Mouse (Mus musculus): ENCODE measurements around the gene Auts2. TPM values are rescaled to one million over a fixed set of nuclear protein-coding genes. Genes with fewer than 3 reads are reported as not detected.

The Auts2 gene
- polyA plus RNA-seq, 1 experiment from 2014 or later: 57.8 TPM

DNA sequence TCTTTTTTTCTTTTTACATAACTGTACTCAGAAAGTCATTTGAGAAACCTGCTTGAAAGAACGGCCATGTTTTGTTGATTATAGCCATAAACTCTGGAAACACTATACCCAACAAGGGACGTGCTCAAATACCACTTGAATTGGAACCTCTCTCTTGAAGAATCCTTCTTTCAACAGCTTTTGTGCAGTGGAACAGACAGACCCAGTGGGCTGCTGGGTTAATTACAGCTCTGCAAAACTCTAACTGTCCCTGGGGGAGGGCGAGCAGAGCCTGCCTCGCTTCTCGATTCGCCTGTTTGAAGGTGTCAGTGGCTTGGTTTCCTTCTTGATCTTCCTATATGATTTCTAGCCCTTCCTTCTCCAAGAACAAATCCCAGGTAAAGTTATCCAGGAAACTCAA lies 805.7 kb downstream of the Auts2 start:
- Histone ChIP-seq H3K27ac (no peak overlapping the region), H3K4me1 (peaks cover 64% of the 10 kb centered on the region), H3K27me3 (ENCODE audit: low read depth, poor library complexity, severe bottlenecking) (peaks cover 21% of the 10 kb centered on the region; the same call in 1 of the 2 replicates), H3K4me3 (no peak overlapping the region), H3K9me3 (replicated peaks) (no peaks in the 10 kb centered on the region), H3K36me3 (no peaks in the 10 kb centered on the region)
- DNase-seq (ENCODE audit: low spot score): no peak
- 67% methylated on average over 6 of the region's 6 CpGs for WGBS

DNA sequence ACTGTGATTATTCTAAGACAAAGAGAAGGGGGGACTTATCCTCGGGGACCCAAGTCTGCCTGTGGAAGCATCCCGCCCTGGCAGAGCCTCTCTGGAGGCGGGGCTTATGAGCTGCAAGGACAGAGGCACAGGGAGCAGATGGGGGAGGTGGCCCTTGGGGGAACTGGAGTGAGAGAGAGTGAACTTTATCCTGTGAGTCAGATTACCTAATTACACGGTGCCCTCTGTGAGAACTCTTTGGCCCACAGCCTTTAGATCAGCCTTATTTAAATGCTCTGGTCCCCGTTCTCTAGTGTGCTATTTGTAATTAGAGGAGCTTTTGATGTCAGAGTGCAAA lies 809.9 kb downstream of the Auts2 start:
- peaks cover 26% of the 10 kb centered on the region for H3K27me3 ChIP-seq (ENCODE audit: low read depth, poor library complexity, severe bottlenecking)
- no peak overlapping the region; the same call in 1 of the 2 replicates for H3K27ac ChIP-seq
- H3K36me3 ChIP-seq: no peaks in the 10 kb centered on the region
- no peak for DNase-seq (ENCODE audit: low spot score)
- 2% methylated on average over 5 of the region's 5 CpGs for WGBS
- H3K9me3 ChIP-seq (replicated peaks): no peaks in the 10 kb centered on the region
- H3K4me1 ChIP-seq: peaks cover 48% of the 10 kb centered on the region
- 0 out of 2 replicates have a peak overlapping the region, but pooled peaks have one; percentile 4 for H3K4me3 ChIP-seq

DNA sequence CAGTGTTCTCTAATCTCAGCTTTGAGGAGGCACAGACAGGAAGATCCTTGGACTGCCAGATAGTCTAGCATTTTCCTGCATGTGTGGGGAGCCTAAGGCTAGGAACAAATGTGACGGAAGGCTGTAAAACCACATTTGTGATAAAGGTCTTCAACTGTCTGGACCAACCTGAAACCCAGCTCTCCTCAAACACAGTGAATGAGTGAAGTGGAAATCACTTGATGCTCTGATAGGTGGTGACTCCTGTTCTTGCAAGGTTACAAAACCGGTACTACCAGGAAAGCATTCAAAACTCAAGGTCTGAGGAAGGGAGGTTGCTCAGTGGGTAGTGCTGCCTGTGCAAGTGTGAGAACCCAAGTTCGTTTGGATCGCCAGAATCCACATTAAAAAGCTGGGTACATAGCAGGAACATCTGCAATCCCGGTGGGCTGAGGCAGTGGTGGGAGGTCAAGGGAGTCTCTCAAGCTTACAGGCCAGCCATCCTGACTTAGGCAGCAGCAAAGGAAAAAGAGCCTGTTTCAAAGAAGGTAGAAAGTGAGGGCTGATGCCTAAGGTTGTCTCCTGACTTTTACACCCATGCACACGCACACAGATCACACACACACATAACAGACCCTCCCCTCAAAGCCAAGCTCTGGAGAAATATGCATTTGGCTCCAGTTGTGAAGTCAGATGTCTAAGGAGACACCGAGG lies 810.4 kb downstream of the Auts2 start:
- no peaks in the 10 kb centered on the region for H3K9me3 ChIP-seq (replicated peaks)
- 48% methylated on average over 7 of the region's 7 CpGs for WGBS
- 0 out of 2 replicates have a peak overlapping the region, but pooled peaks have one; percentile 4 for H3K4me3 ChIP-seq
- no peak overlapping the region; the same call in 1 of the 2 replicates for H3K27ac ChIP-seq
- no peaks in the 10 kb centered on the region for H3K36me3 ChIP-seq
- H3K4me1 ChIP-seq: peaks cover 46% of the 10 kb centered on the region
- no peak for DNase-seq (ENCODE audit: low spot score)
- H3K27me3 ChIP-seq (ENCODE audit: low read depth, poor library complexity, severe bottlenecking): peaks cover 26% of the 10 kb centered on the region

DNA sequence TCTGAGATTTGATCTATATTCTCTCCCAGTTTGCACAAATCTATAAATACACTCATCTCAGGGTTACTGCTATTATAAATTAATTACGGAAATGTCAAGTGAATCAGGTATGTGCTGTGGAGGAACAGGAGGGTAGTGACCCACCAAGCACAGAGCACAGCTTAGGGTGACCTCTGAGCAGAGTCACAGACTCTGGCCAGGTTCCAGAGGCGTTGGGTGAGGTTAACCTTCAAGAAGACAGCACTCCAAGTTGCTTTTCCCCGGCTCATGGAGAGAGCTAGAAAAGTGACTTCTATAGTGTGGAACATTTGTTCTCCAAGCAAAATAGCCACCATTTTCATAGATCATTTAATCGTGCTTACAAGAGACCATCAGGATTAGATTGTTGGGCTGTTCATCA lies 813.7 kb downstream of the Auts2 start:
- no peak overlapping the region for H3K4me3 ChIP-seq
- H3K36me3 ChIP-seq: no peaks in the 10 kb centered on the region
- peaks cover 30% of the 10 kb centered on the region for H3K4me1 ChIP-seq
- H3K27ac ChIP-seq: no peak overlapping the region
- no peaks in the 10 kb centered on the region for H3K9me3 ChIP-seq (replicated peaks)
- 87% methylated on average over 4 of the region's 4 CpGs for WGBS
- peaks cover 40% of the 10 kb centered on the region for H3K27me3 ChIP-seq (ENCODE audit: low read depth, poor library complexity, severe bottlenecking)
- DNase-seq (ENCODE audit: low spot score): no peak

DNA sequence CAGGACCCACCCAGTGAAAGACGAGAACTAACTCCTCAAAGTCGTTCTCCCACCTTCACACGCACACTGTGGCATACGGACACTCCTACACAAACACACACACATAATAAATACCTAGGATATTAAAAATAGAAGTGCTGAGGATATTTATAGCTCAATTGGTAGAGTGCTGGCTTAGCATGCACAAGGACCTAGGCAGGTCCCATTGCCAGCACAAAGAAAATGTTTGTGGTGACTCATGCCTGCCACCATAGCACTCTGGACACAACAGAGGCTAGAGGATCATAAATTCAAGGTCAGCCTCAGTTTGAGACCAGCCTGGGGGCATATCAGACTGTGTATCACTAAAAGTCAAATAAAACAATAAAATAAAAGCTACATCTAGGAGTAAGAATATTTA lies 815.2 kb downstream of the Auts2 start:
- WGBS: 84% methylated on average over 4 of the region's 4 CpGs
- H3K36me3 ChIP-seq: no peaks in the 10 kb centered on the region
- peaks cover 44% of the 10 kb centered on the region for H3K27me3 ChIP-seq (ENCODE audit: low read depth, poor library complexity, severe bottlenecking)

DNA sequence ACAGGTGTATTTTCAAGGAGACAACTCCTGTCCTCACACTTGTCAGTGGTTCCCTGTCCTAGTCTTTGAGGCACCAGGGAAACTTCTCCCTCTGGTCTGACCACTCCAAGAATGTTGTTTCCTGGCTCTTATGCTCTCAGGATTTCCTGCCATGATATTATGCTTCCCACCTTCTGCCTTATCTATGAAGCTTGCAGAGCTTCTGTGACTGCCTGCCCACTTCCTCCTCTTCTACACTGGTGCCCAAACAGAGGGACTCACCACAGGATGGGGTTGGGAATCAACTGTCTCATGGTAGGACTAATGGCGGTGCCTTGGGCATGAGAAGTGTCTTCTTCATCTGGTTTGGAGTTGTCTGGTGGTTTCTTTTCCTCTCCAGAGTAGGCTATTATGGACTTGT lies 818.6 kb downstream of the Auts2 start:
- H3K27me3 ChIP-seq (ENCODE audit: low read depth, poor library complexity, severe bottlenecking): peaks cover 38% of the 10 kb centered on the region
- H3K4me1 ChIP-seq: peaks cover 38% of the 10 kb centered on the region
- no peak overlapping the region for H3K4me3 ChIP-seq
- H3K9me3 ChIP-seq (replicated peaks): no peaks in the 10 kb centered on the region
- no peak for DNase-seq (ENCODE audit: low spot score)
- WGBS: 94% methylated on average over 1 of the region's 1 CpGs
- H3K27ac ChIP-seq: no peak overlapping the region
- H3K36me3 ChIP-seq: no peaks in the 10 kb centered on the region

More for the DNA sequence above, 815.2 kb downstream of the Auts2 start:
- DNase-seq (ENCODE audit: low spot score): no peak
- H3K4me1 ChIP-seq: peaks cover 22% of the 10 kb centered on the region
- H3K9me3 ChIP-seq (replicated peaks): no peaks in the 10 kb centered on the region
- H3K4me3 ChIP-seq: no peak overlapping the region
- H3K27ac ChIP-seq: no peak overlapping the region

DNA sequence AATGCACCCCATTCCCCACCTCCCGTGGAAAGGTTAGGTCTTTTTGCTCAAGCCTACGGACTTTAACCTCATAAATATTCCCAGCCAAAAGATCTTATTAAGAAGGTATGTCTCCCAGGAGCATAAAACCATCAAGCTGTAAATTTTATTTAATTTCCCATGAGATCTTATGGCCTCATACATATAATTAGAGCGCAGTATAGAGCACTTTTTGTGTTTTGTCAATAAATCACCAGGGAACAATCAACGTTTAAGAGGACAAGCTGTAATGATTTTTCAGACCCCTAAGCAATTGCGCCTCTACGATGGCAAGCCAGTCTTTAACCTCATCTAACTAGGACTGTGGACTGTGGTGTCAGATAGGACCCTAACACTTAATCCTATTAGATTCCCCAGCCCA lies 820.4 kb downstream of the Auts2 start:
- no peak for DNase-seq (ENCODE audit: low spot score)
- Histone ChIP-seq H3K36me3 (no peaks in the 10 kb centered on the region), H3K9me3 (replicated peaks) (no peaks in the 10 kb centered on the region), H3K4me1 (peaks cover 55% of the 10 kb centered on the region), H3K27ac (no peak overlapping the region), H3K27me3 (ENCODE audit: low read depth, poor library complexity, severe bottlenecking) (peaks cover 48% of the 10 kb centered on the region), H3K4me3 (no peak overlapping the region)
- WGBS: 20% methylated on average over 6 of the region's 6 CpGs

DNA sequence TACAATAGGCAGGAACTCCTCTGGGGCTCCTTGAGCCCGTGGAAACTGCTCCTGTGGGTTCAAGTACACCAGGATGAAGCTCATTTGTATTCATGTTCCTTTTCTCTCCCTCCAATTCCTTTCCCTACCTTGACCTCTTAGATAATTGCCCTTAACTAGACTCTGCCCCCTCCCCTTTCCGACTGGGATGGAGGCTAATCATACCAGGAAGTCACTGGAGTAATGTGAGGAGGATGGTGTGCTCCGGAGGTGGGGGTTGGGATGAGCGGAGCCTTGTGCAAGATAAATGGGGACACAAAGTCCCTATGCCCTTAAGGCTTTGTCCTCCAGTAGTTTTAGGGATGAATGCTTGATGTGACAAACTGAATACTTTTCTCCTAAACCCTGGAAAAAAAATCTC lies 820.8 kb downstream of the Auts2 start:
- Histone ChIP-seq H3K4me3 (no peak overlapping the region), H3K27ac (0 out of 2 replicates have a peak overlapping the region, but pooled peaks have one; percentile 1), H3K27me3 (ENCODE audit: low read depth, poor library complexity, severe bottlenecking) (peaks cover 48% of the 10 kb centered on the region), H3K4me1 (peaks cover 60% of the 10 kb centered on the region), H3K36me3 (no peaks in the 10 kb centered on the region), H3K9me3 (replicated peaks) (no peaks in the 10 kb centered on the region)
- no peak for DNase-seq (ENCODE audit: low spot score)
- WGBS: 29% methylated on average over 4 of the region's 4 CpGs

DNA sequence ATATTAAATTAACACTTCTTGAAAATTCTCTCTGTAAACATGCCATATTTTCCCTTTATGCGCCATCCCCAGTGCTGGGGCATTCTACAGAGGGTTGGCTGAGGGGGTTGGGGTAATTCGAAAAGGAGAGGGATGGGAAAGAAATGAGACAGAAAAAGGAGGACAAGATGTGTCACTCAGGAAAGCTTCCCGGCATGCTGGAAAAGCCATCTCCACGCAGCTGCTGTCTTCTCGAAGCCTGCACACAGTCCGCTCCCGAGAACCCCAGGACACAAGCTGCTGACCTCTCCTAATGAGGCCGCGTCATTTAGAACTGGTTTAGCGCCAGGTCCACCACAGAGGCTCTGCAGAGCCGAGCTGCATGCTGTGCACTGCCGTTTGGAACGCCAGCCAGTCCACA lies 825.1 kb downstream of the Auts2 start:
- Histone ChIP-seq H3K27ac (no peak overlapping the region), H3K4me3 (no peak overlapping the region), H3K9me3 (replicated peaks) (no peaks in the 10 kb centered on the region), H3K4me1 (peaks cover 53% of the 10 kb centered on the region), H3K36me3 (peaks cover 12% of the 10 kb centered on the region), H3K27me3 (ENCODE audit: low read depth, poor library complexity, severe bottlenecking) (peaks cover 36% of the 10 kb centered on the region)
- 62% methylated on average over 13 of the region's 13 CpGs for WGBS
- DNase-seq (ENCODE audit: low spot score): no peak

DNA sequence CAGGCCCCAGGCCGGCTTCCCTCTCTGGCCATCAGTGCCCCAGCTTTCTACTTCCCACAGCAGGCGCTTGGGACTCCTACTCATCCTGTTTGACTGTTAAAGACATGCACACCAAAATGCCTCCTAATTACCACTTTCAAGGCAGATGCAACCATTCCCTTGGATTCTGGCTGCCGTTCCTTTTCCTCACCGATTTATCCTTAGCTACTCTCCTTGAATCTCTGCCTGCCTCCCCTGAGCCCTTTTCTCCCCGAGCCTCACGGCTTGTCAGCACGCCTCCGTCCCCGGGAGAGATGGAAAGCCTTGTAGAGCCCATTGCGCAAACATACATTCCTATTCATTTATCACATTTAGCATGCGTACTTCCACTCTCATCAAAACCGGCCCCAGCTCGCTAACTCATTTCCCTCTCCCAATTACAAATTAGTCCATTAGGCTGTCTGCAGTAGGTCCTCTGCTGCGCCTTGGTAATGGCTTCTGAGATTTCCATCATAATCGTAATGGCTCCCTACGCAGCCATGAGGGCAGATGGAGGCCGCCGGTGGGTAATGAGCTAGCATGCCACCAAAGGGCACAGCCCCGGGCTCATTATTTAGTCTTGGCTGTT lies 825.7 kb downstream of the Auts2 start:
- WGBS: 71% methylated on average over 19 of the region's 19 CpGs
- peak overlapping the region; percentile 42; the same call in 1 of the 2 replicates for H3K27ac ChIP-seq
- DNase-seq (ENCODE audit: low spot score): no peak

DNA sequence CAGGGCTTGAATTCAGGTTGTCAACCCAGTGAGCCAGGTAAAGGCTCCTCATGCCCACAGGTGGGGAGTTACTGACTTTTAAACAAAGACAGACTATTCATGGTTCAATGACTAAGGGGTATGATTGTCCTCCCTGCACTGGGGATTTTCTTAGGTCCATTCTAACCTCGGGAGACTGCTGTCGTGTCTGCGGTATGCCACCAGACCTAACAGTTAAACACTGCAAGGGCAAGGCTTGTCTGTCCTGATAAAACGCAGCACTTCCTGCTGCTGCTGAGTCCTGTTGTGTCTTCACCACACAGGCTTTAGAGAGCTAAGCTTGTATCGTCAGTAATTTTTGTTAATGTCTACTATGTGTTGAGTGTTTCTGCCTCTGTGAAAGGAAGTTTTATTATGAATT lies 828.2 kb downstream of the Auts2 start:
- WGBS: 86% methylated on average over 5 of the region's 5 CpGs
- Histone ChIP-seq H3K27me3 (ENCODE audit: low read depth, poor library complexity, severe bottlenecking) (peaks cover 23% of the 10 kb centered on the region), H3K9me3 (replicated peaks) (no peaks in the 10 kb centered on the region), H3K27ac (no peak overlapping the region), H3K4me3 (no peak overlapping the region), H3K4me1 (peaks cover 57% of the 10 kb centered on the region), H3K36me3 (peaks cover 15% of the 10 kb centered on the region)
- DNase-seq (ENCODE audit: low spot score): no peak

More for the DNA sequence above, 825.7 kb downstream of the Auts2 start:
- Histone ChIP-seq H3K36me3 (peaks cover 14% of the 10 kb centered on the region), H3K4me1 (peaks cover 48% of the 10 kb centered on the region), H3K27me3 (ENCODE audit: low read depth, poor library complexity, severe bottlenecking) (peaks cover 36% of the 10 kb centered on the region), H3K4me3 (no peak overlapping the region), H3K9me3 (replicated peaks) (no peaks in the 10 kb centered on the region)

DNA sequence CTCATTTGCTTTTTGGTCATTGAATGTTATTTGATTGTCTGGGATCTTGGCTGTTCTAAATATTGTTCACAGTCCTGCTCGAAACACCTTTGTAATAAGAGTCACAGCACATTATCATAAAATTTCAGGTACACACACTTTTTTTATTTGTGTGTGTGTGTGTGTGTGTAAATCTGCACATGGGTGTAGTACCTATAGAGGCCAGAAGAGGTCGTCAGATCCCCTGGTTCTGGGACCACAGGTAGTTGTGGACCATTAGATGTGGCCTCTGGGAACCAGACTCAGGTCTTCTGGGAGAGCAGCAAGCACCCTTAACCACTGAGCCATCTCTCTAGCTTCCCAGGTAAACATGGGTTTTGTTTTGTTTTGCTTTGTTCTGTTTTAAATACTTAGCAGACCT lies 830.7 kb downstream of the Auts2 start:
- no peak overlapping the region for H3K4me3 ChIP-seq
- H3K27ac ChIP-seq: no peak overlapping the region
- DNase-seq (ENCODE audit: low spot score): no peak
- peaks cover 43% of the 10 kb centered on the region for H3K4me1 ChIP-seq
- 84% methylated on average over 2 of the region's 2 CpGs for WGBS
- H3K9me3 ChIP-seq (replicated peaks): no peaks in the 10 kb centered on the region
- H3K27me3 ChIP-seq (ENCODE audit: low read depth, poor library complexity, severe bottlenecking): peaks cover 6% of the 10 kb centered on the region; the same call in 1 of the 2 replicates
- peaks cover 15% of the 10 kb centered on the region for H3K36me3 ChIP-seq

DNA sequence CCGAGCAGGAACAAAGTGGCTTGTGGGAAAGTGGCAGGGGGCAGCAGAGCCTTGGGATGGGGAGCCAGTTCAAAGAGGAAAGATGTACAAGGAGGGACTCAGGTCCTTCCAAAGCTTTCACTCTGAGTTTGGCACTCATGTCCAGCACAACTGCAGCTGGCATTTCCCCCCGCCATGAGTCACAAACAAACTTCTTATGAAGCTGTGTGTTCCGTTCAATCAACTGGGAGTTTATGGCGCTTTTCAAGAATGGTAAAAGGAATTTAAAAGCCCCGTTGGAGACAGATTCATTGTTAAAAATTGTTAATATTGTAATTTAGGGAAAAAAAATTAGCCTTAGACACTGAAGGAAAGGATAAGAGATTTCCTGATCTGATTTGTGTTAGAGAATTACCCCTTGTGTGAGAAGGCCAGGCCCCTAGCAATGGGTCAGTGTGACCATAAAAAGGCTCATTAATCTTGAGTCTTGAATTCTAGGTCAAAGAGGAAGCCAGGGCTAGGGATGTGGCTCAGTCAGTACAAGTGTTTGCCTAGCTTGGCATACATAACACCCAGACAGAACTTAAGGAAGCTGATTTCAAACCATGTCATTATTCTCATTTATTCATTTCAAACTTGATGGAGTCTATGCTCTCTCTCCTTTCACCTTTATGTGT lies 831.5 kb downstream of the Auts2 start:
- Histone ChIP-seq H3K4me1 (peaks cover 37% of the 10 kb centered on the region), H3K27me3 (ENCODE audit: low read depth, poor library complexity, severe bottlenecking) (peaks cover 5% of the 10 kb centered on the region; the same call in 1 of the 2 replicates), H3K9me3 (replicated peaks) (no peaks in the 10 kb centered on the region), H3K36me3 (peaks cover 15% of the 10 kb centered on the region), H3K4me3 (no peak overlapping the region), H3K27ac (peak overlapping the region; percentile 71)
- DNase-seq (ENCODE audit: low spot score): peak; percentile 62
- 50% methylated on average over 5 of the region's 5 CpGs for WGBS
